Mouse (Mus musculus) telencephalon, adult 2 months (tissue): ENCODE data around the gene Olfr170.
"Not testable (repeated sequence)": the region's sequence is repeated elsewhere in the genome, so short reads cannot be mapped to it uniquely, and the experiment has no call there.

Experiments used
- DNase-seq: peaks from one replicate; pipeline ENCODE4 v3.0.0-alpha.2; 2011; ENCODE audit warnings: low read depth, low spot score

The Olfr170 gene

DNA sequence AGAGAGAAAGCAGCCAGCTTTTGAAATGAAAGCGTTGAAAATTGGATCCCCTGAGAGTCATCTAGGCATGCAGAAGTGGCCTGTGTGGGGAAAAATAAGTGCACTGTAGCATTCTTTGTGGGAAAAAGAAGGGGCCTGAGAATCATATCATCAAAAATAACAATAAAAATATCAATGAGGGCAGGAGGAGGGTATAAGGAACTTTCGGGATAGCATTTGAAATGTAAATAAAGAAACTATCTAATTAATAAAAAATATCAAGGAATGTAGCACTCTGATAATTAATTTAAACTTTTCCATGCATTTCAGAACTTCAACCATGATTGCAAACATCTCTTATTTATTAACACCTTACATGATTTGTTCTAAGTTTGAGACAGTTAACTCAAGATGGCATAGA lies at the start of gene Olfr170:
Gene Olfr170 (minus strand): TSS at position 101 of the 400 bp plus-strand sequence.
- not testable (repeated sequence) for DNase-seq

DNA sequence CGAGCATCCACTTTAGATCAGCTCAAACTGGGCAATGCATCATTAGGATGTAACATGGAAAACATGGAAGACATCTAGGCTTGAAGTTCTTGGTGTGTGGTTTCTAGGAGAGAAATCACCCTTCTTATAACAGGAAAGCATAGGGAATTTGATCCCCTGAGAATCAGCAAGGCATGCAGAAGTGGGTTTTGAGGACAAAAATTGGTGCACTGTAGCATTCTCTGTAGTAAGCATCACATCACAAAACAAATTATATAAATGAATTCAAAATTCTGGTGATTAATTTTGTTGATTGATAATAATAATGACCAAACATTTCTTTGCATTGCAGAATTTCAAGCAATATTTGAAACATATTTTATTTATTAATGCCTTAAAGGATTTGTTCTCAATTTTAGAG lies 18.1 kb upstream of the Olfr170 start, which contains the start of gene Olfr171:
Gene Olfr171 (minus strand): TSS at position 101 of the 400 bp plus-strand sequence.
- no peak for DNase-seq

DNA sequence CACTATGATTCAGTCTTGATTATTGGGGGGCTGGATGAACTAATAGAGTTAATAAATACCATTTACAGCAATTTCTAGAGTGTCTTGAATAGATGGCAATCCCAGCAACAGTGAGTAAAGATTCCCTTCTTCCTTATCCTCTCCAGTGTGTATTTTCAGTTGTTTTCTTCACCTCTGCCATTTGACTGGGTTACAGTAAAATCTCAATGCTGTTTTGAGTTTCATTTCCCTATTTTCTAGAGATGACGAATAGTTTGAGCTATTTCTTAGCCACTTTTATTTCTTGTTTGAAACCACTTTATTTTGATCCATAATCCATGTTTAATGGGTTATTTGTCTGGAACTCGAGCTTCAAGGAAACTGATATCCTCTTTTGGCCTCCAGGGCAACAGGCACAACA lies 8.5 kb downstream of the Olfr170 start:
- no peak for DNase-seq

DNA sequence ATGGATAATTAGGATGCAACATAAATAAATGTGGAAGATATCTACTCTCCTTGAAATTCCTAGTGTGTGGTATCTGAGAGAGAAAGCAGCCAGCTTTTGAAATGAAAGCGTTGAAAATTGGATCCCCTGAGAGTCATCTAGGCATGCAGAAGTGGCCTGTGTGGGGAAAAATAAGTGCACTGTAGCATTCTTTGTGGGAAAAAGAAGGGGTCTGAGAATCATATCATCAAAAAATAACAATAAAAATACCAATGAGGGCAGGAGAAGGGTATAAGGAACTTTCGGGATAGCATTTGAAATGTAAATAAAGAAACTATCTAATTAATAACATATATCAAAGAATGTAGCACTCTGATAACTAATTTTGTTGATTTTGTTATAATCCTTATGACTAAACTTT lies 40.0 kb downstream of the Olfr170 start, which contains the start of gene Olfr169:
Gene Olfr169 (minus strand): TSS at position 101 of the 400 bp plus-strand sequence.
- not testable (repeated sequence) for DNase-seq
